Mouse (Mus musculus) gastrocnemius, postnatal 36 days (tissue): ENCODE data around the gene Sox11. TPM values are rescaled to one million over a fixed set of nuclear protein-coding genes. Genes with fewer than 3 reads are reported as not detected.

ENCODE experiments used
- DNase-seq, 2 experiments: peaks; one replicate each; pipeline ENCODE4 v3.0.0; 2022
- intact Hi-C: fragments of 180-260 bp; cut with DNase I; formaldehyde crosslinking; loops from one replicate; pipeline ENCODE4 v1.15.1; 2025
- long read RNA-seq, 2 experiments: library from polyadenylated mRNA; stranded (forward); transcript quantifications; one replicate each; pipeline ENCODE4 v2.0.0; 2021
- total RNA-seq, 2 experiments: library from RNA; stranded (reverse); gene quantifications; 2 replicates each; pipeline ENCODE4 v1.2.3; 2021

Sox11 gene
- total RNA-seq = under 1 TPM; 0.10 to 0.13 TPM
- long read RNA-seq, experiment 1 = 0 reads
- long read RNA-seq, experiment 2, full-length matches to known transcripts = 1 of 1 reads
- long read RNA-seq, experiment 2, partial matches to known transcripts = 0 of 1 reads
- long read RNA-seq, experiment 2, other reads (novel, unspliced or antisense) = 0 of 1 reads

DNA sequence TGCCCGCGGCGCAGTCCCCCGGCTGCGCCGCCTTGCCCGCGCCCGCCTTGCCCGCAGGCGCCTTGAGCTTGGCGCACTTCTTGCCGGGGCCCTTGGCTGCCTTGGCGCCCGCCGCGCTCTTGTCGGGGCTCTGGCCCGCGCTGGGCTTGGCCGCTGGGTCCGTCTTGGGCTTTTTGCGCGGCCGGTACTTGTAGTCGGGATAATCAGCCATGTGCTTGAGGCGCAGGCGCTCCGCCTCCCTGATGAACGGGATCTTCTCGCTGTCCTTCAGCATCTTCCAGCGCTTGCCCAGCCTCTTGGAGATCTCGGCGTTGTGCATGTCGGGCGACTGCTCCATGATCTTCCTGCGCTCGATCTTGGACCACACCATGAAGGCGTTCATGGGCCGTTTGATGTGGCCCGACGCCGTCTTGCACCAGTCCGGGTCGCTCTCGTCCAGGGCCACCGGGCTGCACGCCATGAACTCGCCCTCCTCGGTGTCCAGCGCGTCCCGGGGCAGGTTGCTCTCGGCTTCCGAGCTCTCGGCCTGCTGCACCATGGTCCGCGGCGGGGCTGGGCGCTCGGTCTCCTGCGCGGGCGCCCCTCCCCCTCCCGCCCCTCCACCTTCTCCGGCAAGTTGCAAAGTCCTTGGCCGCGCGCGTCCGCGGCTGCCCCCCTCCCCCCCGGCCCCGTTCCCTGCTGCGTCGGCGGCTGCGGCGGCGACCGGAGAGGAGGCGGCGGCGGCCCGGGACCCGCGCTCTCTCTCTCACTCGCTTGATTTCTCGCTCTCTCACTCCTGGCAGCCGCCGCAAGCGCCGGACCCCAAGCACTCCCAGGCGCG is at the start of gene Sox11:
Sox11 (minus strand) TSS at position 704 of the 820 bp plus-strand sequence.
- intact Hi-C loops = no loop called here
- peak; percentile 13 to 23 for DNase-seq

- DNase-seq = no peak
- intact Hi-C loops = no loop called here
Observed at GRCm38 (mm10) chr12:27391652-27392305, 49.4 kb upstream of the Sox11 start.

DNA sequence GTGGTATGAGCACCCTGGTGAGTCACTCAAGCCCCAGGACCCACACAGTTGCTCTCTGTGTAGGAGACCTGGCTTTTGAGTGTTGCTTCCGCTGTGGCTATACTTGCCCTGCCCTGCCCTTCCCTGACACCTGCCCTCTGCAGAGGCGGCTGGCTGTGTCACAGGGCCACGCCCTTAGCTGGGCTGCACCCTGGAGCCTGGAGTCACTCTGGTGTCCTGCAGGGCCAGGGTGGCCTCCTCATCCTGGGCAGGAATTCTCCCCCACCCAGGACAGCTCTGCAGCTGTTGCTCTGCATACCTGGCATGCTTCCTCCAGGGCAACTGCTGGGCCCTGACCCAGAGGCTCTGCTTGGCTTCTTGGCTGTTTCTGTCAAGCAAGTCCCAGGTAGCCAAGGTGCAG is 48.1 kb upstream of the Sox11 start:
- DNase-seq = no peak
- intact Hi-C loops = no loop called here

DNA sequence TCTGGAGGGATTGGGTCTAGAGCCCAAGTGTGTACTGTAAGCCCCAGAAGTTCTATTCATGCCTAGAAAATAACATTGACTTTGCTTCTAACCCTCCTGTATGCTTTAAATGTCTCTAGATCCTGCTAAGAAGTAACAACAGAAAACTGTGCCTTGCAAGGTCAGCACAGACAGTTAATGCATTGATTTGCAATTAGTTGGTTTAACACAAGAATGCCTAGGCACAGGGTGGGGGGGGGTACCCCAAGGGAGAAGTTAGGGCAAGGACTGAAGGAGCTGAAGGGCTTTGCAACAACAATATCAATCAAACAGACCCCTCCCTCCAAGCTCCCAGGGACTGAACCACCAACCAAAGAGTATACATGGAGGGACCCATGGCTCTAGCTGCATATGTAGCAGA is 47.1 kb upstream of the Sox11 start:
- no peak for DNase-seq
- intact Hi-C loops = no loop called here

DNA sequence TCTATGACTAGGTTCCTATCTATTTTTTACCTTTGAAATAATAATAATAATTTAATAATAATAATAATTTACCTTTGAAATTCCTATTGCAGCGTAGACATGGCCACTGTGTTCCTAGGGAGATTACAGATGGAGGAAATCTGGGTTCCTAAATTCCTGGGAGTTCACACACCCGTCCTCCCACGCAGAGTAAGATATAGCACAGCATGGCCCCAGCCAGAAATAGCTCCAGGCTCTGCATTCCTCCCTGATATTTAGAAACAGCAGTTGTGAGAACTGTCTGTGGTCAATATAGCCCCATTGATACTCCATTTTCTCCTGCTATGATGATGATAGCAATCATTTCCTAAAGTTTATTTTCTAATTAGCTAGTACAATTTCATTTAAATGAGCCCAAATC is 30.1 kb upstream of the Sox11 start:
- DNase-seq = no peak
- intact Hi-C loops = no loop called here

DNA sequence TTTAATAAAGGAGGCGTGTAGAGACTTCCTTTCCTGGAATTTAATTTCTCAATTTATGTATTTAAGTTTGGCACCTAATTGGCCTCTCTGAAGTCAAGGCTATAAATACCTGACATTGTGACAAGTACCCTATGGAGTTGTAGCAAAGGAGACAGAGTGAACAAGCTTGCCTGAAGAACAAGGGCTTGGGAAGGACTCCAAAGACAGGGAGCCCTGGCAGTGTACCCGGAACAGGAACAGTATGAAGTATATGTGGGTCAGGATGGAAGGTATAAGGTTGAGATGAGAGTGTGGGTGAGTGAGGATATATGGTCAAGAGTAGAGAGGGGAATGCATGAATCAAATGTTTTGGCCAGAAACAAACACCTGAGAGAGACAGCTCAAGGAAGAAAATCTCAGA is 28.4 kb upstream of the Sox11 start:
- intact Hi-C loops = no loop called here
- DNase-seq = no peak

DNA sequence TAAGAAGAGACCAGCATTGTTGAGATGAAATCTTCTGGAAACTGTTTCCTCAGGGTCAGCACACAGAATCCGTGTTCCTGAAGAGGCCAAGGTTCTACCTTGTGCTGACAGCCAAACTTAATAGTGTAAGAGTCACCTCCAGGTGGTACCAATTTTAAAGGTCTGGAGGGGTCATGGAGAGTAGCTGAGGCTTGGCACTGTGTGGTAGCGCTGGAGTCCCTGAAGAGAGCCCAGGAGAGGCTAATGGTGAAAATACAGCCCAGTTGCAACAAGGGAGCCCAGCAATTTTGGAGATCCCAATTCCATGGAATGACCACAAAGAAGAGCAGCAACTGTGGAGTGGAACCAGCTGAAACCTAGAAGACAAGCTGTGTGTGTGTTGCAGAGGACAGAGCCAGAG is 25.1 kb upstream of the Sox11 start:
- DNase-seq = no peak
- intact Hi-C loops = no loop called here

DNA sequence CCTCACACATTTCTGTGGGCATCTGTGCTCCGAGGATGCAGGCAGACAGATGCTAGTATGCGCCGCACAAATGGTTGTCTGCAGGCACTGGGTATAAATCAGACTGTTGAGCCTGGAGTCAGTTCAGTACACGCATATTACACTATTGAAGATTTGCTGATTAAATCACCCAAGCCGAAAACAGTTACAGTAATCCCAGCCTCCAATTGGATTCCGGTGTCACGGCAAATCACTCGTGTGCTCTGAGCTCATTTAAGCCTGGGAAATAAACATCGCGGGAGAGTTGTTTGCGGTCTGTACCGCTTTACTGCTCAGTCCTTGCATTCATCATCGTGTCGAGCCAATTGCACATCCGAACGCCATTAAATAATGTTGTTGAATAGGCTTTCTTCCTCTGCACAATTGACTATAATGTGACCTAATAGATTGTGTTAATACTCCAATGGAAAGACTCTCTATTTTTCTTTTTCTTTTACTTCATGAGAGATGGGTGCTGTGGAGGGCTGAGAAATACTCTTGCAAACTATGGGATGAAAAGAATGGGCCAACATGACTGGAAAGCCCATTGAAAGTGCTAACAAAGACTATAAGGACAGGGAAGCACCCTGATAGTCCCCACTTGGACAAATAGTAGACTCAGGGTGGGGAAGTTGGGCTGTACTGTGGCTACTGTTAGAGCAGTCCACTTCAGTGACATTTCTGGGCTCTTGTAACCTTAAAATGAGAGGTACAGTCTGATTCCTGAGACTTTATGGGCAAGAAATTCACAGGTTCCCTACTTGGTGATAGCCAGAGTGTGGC is 21.7 kb upstream of the Sox11 start:
- no peak for DNase-seq
- intact Hi-C loops = no loop called here

- no peak for DNase-seq
- intact Hi-C loops = no loop called here
Observed at GRCm38 (mm10) chr12:27357076-27357637, 14.8 kb upstream of the Sox11 start.

- intact Hi-C loops = no loop called here
- no peak for DNase-seq
Observed at GRCm38 (mm10) chr12:27356571-27356970, 14.2 kb upstream of the Sox11 start.

DNA sequence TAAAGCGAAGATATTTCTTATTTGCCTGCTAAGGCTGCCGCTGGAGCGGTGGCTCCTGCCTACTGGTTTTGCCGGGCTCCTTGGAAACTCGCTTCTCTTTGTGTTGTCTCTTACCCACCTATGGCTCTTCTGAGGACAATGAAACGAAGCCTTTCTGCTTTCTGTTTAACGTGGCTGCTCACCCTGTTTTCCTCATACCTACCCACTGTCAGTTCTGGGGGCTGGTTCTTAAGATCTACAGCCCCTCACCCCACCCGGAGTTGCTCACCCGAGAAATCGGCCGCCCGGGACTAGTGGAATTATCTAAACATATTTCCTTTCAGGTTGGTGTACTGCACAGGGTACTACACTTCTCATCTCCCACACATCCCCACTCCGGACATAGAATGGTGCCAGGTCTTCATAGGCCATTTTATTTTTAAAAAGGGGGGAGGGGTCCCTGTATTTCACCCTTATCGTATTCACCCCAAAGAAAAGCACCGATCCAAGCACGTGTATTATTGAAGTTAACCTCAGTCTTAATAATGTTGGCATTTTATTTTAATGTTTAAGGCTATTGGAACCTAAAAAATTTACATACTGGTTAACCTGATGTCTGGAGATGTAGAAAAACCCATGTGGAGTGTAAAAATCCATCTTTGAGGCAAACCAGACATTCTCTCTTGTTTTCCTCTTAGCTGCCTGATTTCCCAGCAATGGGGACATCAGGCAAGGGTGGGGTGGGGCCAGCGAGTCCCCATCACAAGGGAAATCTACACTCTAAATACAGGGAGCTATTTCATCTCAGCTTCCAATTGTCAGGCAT is 1.4 kb upstream of the Sox11 start:
- no peak for DNase-seq
- intact Hi-C loops = no loop called here

DNA sequence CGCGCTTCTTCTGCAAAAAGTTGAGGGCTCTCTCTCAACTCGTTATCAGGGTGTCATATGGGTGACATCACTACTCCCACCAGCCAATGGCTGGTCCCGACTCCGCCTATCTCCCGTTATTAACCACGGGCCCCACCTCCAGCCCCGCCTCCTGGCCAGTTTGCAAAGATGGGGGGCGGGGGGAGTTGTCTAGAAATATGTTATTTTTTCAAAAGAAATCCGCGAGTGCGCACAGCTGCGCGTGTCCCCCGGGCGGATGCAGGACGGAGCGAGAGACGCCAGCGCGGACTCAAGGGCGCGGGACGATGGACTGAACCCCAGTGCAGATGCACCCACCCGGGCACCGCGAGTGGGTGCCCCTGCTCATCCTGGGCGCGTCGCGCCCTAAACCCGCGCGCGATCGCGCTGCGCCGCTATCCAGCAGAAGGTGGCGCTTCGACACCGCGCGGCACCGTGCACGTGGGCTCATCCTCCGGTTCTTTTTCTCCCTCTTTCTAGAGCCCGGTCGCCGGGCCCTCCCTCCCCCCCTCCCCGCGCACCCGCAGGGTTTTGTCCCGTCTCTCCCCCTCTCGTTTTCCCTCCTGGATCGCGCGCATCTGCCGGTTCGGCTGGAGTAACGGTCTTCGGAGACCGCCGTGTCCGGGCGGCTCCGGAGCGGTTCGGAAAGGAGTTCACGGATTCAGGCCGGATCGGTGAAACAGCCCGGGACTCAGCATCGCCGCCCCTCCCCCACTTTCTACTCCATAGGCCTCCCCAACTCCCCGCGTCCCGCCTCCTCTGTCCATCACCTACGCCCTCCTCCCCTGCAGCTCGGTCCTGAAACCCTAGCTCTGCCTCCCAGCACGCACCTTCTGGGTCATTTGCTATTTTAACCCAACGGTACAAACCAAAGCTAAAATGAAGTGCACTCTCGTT is 574 bp upstream of the Sox11 start:
- intact Hi-C loops = no loop called here
- DNase-seq = peak; percentile 48 to 51

DNA sequence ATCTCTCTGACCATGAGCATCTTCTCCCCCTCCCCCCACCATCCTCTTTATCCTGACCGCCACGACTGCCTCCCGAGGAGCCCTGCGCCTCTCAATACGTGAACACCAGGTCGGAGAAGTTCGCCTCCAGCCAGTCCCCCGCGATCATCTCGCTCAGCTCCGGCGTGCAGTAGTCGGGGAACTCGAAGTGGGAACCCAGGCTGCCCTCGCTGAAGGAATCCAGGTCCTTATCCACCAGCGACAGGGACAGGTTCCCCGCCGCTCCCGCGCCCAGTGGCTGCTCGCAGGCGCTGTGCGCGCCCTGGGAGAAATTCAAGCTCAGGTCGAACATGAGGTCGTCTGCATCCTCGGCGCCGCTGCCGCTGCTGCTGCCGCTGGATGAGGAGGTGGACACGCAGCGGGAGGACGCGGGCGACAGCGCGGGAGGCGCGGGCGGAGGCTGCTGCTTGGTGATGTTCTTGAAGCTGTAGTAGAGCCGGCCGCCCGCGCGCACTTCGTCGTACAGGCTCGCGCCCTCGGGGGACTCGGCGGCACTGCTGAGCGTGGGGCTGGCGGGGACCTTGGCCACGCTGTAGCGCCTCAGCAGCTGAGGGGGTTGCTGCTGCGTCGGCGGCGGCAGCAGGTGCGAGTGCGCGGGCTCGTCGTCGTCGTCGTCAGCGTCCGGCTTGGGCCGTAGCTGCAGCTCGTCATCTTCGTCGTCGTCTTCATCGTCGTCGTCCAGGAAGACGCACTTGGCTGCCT is 1.1 kb downstream of the Sox11 start:
- intact Hi-C loops = no loop called here
- DNase-seq = peak in 1 of 2 experiments; percentile 14

GRCm38 (mm10) chr12:27340451-27341035 is 1.8 kb downstream of the Sox11 start:
- DNase-seq = no peak
- intact Hi-C loops = no loop called here

- peak in 1 of 2 experiments; percentile 20 for DNase-seq
- intact Hi-C loops = loop anchor here (5.0 kb wide), 1 partner anchor 1093 kb away; no protein-coding TSS in a partner anchor
Observed at GRCm38 (mm10) chr12:27339171-27339751, 3.1 kb downstream of the Sox11 start.

GRCm38 (mm10) chr12:27338721-27339170 is 3.6 kb downstream of the Sox11 start:
- peak in 1 of 2 experiments; percentile 31 for DNase-seq
- intact Hi-C loops = loop anchor here (5.0 kb wide), 1 partner anchor 1094 kb away; no protein-coding TSS in a partner anchor

DNA sequence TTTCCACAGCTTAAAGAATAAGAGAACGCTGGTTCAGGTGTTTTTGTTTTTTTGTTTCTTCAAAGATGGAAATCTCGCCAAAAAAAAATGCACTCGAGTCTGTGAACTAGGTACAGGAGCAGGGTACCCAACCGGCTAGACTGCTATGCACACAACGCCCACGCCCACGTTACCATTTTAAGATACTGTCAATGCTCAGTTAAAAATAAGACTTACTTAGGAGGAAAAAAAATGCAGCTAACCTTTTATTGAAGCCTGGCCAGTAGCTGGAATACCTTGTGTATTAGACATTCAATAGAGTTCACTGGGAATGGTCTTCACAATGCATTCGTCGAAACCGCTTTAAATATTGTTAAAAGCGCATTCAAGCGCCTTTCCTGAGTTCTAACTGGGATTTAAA is 4.3 kb downstream of the Sox11 start:
- DNase-seq = no peak
- intact Hi-C loops = loop anchor here (5.0 kb wide), 1 partner anchor 1094 kb away; no protein-coding TSS in a partner anchor
